Mouse (Mus musculus) hindbrain, embryonic 10.5 days (tissue): Measurements from ENCODE around the gene Tmem63a. TPM values are rescaled to one million over a fixed set of nuclear protein-coding genes. Genes with fewer than 3 reads are reported as not detected.

ENCODE experiments used
- DNase-seq: peaks from one replicate; pipeline ENCODE4 v3.0.0-alpha.2; 2017; ENCODE audit warnings: low spot score
- H3K27ac ChIP-seq: fragments of 300-500 bp; sonication (generic); 2 replicates; pipeline ENCODE4 v1.5.1; 2016; ENCODE audit warnings: mild to moderate bottlenecking, moderate library complexity
- H3K27me3 ChIP-seq: fragments of 300-500 bp; sonication (generic); 2 replicates; pipeline ENCODE4 v1.6.1; 2016; ENCODE audit warnings: mild to moderate bottlenecking; ENCODE audit not compliant: poor library complexity, insufficient read depth, severe bottlenecking
- H3K36me3 ChIP-seq: fragments of 300-500 bp; sonication (generic); 2 replicates; pipeline ENCODE4 v1.6.1; 2016; ENCODE audit warnings: mild to moderate bottlenecking, moderate library complexity
- H3K4me1 ChIP-seq: fragments of 300-500 bp; sonication (generic); replicated peaks from 2 replicates; pipeline ENCODE4 v1.6.1; 2016; ENCODE audit warnings: mild to moderate bottlenecking
- H3K4me3 ChIP-seq: fragments of 300-500 bp; sonication (generic); 2 replicates; pipeline ENCODE4 v1.5.1; 2016; ENCODE audit warnings: mild to moderate bottlenecking, moderate library complexity
- H3K9me3 ChIP-seq: fragments of 300-500 bp; sonication (generic); 2 replicates; pipeline ENCODE4 v1.6.1; 2016; ENCODE audit warnings: mild to moderate bottlenecking, moderate library complexity
- WGBS: fragments of 180-500 bp; shearing (Covaris S2); methylation state at CpG from one replicate; pipeline ENCODE4 v1.1.7; 2016; 5-methylcytosine and 5-hydroxymethylcytosine counted together
- polyA plus RNA-seq: library from polyadenylated mRNA; unstranded; fragments of >200 nt; fragmentation: Nextera tagmentation; extraction: Ambion mirVana; gene quantifications from 2 replicates; pipeline ENCODE4 v1.2.1, GENCODE M21; 2016

Gene Tmem63a
- polyA plus RNA-seq, 1 experiment from 2014 or later: 3.4 TPM

GRCm38 (mm10) chr1:180952085-180952746 is 10.1 kb downstream of the Tmem63a start:
- no peaks in the 10 kb centered on the region for H3K27me3 ChIP-seq
- WGBS: 79% methylated on average over 6 of the region's 6 CpGs
- peaks cover 10% of the 10 kb centered on the region for H3K4me1 ChIP-seq
- H3K4me3 ChIP-seq: no peak overlapping the region
- no peak overlapping the region for H3K27ac ChIP-seq
- DNase-seq: no peak
- H3K9me3 ChIP-seq: no peaks in the 10 kb centered on the region
- no peaks in the 10 kb centered on the region for H3K36me3 ChIP-seq

GRCm38 (mm10) chr1:180952808-180953207 is 10.7 kb downstream of the Tmem63a start:
- no peaks in the 10 kb centered on the region for H3K9me3 ChIP-seq
- H3K27ac ChIP-seq: no peak overlapping the region
- WGBS: 94% methylated on average over 5 of the region's 5 CpGs
- no peaks in the 10 kb centered on the region for H3K36me3 ChIP-seq
- H3K4me1 ChIP-seq: peaks cover 10% of the 10 kb centered on the region
- no peaks in the 10 kb centered on the region for H3K27me3 ChIP-seq
- H3K4me3 ChIP-seq: no peak overlapping the region
- no peak for DNase-seq

GRCm38 (mm10) chr1:180956401-180956800 is 14.3 kb downstream of the Tmem63a start:
- Histone ChIP-seq H3K27ac (no peak overlapping the region), H3K27me3 (no peaks in the 10 kb centered on the region), H3K9me3 (no peaks in the 10 kb centered on the region), H3K4me3 (no peak overlapping the region), H3K36me3 (no peaks in the 10 kb centered on the region), H3K4me1 (peaks cover 8% of the 10 kb centered on the region)
- WGBS: 91% methylated on average over 8 of the region's 8 CpGs
- no peak for DNase-seq

DNA sequence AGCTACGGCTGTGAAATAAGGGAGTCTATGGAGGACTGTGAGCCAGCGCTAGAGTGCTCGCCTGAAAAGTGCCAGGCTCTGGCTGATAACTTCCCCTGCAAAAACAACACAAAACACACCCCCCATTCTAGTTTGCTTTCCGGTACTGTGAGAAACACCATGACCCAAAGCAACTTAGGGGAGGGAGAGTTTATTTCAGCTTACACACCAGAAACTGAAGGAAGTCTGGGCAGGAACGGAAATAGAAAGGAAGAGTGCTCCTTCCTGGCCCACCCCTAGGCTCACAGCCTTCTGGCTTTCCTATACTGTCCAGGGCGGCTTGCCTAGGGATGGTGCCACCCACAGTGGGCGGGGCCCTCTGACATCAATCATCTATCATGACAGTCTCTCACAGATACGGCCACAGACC is 14.8 kb downstream of the Tmem63a start:
- 90% methylated on average over 8 of the region's 8 CpGs for WGBS
- Histone ChIP-seq H3K4me3 (no peak overlapping the region), H3K4me1 (peaks cover 8% of the 10 kb centered on the region), H3K36me3 (no peaks in the 10 kb centered on the region), H3K9me3 (no peaks in the 10 kb centered on the region), H3K27ac (no peak overlapping the region), H3K27me3 (no peaks in the 10 kb centered on the region)
- DNase-seq: no peak

- DNase-seq: no peak
- Histone ChIP-seq H3K27me3 (no peaks in the 10 kb centered on the region), H3K9me3 (no peaks in the 10 kb centered on the region), H3K4me1 (peaks cover 8% of the 10 kb centered on the region), H3K36me3 (no peaks in the 10 kb centered on the region), H3K4me3 (no peak overlapping the region), H3K27ac (no peak overlapping the region)
- 77% methylated on average over 3 of the region's 3 CpGs for WGBS
Observed at GRCm38 (mm10) chr1:180957989-180958388, 15.8 kb downstream of the Tmem63a start.

DNA sequence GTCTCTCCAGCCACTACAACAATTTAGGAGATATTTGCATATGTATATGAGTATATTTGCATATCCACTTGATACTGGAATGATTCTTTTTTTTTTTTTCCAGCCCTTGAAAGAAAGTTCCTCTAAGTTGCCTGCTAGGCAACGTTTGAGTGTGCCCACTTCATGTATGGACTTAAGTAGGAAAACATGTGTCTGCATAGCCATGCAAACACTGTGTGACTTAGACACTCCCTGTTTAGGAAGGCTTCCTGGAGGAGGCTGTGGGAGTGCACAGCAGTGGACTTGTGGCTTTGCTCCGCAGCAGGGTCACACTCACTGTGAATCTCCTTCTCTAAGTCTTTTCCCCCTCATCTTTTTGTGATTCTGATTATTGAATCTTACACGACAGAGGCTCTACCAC is 16.7 kb downstream of the Tmem63a start:
- no peaks in the 10 kb centered on the region for H3K36me3 ChIP-seq
- H3K9me3 ChIP-seq: no peaks in the 10 kb centered on the region
- DNase-seq: no peak
- no peaks in the 10 kb centered on the region for H3K27me3 ChIP-seq
- WGBS: 62% methylated on average over 3 of the region's 3 CpGs
- H3K27ac ChIP-seq: no peak overlapping the region
- H3K4me1 ChIP-seq: peaks cover 5% of the 10 kb centered on the region
- H3K4me3 ChIP-seq: no peak overlapping the region

GRCm38 (mm10) chr1:180965786-180966185 is 23.6 kb downstream of the Tmem63a start:
- Histone ChIP-seq H3K4me1 (no peaks in the 10 kb centered on the region), H3K27me3 (no peaks in the 10 kb centered on the region), H3K36me3 (no peaks in the 10 kb centered on the region), H3K27ac (no peak overlapping the region), H3K9me3 (no peaks in the 10 kb centered on the region), H3K4me3 (no peak overlapping the region)
- 84% methylated on average over 3 of the region's 3 CpGs for WGBS
- DNase-seq: no peak

DNA sequence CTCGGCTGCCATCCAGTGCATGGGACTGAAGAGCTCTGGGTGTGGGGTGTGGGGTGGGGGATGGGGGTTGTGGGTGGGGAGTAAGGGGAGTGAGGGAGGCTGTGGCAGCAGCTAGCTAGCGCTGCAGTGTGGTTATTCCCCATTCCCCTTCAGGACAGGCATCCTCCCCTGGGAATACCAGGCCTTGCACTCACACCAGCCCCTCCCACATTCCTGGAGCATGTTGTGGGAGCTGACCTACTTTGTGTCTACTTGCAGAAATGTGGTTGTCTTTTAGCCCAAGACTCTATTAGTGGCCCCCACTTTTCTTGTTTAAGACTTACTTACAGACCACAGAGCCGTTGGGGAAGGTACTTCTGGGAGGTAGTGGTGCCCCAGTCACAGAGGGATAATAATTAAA is 24.4 kb downstream of the Tmem63a start:
- no peak overlapping the region for H3K4me3 ChIP-seq
- no peak overlapping the region for H3K27ac ChIP-seq
- DNase-seq: no peak
- no peaks in the 10 kb centered on the region for H3K9me3 ChIP-seq
- H3K36me3 ChIP-seq: no peaks in the 10 kb centered on the region
- H3K4me1 ChIP-seq: no peaks in the 10 kb centered on the region
- 72% methylated on average over 3 of the region's 3 CpGs for WGBS
- H3K27me3 ChIP-seq: no peaks in the 10 kb centered on the region

- Histone ChIP-seq H3K4me1 (0 out of 2 replicates have a peak, but pooled peaks cover 4% of the 10 kb centered on the region), H3K27ac (no peak overlapping the region), H3K36me3 (no peaks in the 10 kb centered on the region), H3K27me3 (no peaks in the 10 kb centered on the region), H3K4me3 (no peak overlapping the region), H3K9me3 (no peaks in the 10 kb centered on the region)
- 92% methylated on average over 7 of the region's 7 CpGs for WGBS
- DNase-seq: no peak
Observed at GRCm38 (mm10) chr1:180967261-180967660, 25.1 kb downstream of the Tmem63a start.

DNA sequence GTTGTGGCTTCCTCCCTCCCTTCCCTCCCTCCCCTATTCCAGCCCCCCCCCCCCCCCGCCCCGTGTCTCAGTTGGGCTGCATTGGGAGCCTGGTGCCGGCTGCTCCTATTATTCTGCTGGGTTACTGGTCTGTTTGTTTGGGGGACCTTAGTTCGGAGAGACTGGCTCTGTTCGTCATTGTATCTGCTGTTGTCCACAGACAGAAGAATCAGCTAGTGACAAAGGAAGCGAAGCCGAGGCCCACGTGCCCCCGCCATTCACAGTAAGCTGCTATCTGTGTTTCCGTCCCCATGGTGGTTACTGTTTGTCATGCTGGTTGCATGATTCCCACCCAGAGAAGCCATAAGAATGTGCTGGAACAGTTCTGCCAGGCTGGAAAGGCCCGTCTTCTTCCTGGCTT is 30.8 kb downstream of the Tmem63a start:
- Histone ChIP-seq H3K27me3 (no peaks in the 10 kb centered on the region), H3K36me3 (no peaks in the 10 kb centered on the region), H3K9me3 (no peaks in the 10 kb centered on the region), H3K4me1 (0 out of 2 replicates have a peak, but pooled peaks cover 12% of the 10 kb centered on the region), H3K27ac (no peak overlapping the region), H3K4me3 (no peak overlapping the region)
- WGBS: 67% methylated on average over 10 of the region's 11 CpGs
- DNase-seq: no peak

GRCm38 (mm10) chr1:180974126-180974746 is 32.1 kb downstream of the Tmem63a start:
- H3K4me1 ChIP-seq: 0 out of 2 replicates have a peak, but pooled peaks cover 12% of the 10 kb centered on the region
- H3K27me3 ChIP-seq: no peaks in the 10 kb centered on the region
- no peak overlapping the region for H3K27ac ChIP-seq
- 64% methylated on average over 14 of the region's 14 CpGs for WGBS
- no peaks in the 10 kb centered on the region for H3K36me3 ChIP-seq
- DNase-seq: peak; percentile 55
- H3K9me3 ChIP-seq: no peaks in the 10 kb centered on the region
- H3K4me3 ChIP-seq: no peak overlapping the region

- H3K36me3 ChIP-seq: no peaks in the 10 kb centered on the region
- H3K4me1 ChIP-seq: 0 out of 2 replicates have a peak, but pooled peaks cover 12% of the 10 kb centered on the region
- H3K27ac ChIP-seq: no peak overlapping the region
- 69% methylated on average over 4 of the region's 4 CpGs for WGBS
- no peaks in the 10 kb centered on the region for H3K27me3 ChIP-seq
- H3K9me3 ChIP-seq: no peaks in the 10 kb centered on the region
- no peak for DNase-seq
- H3K4me3 ChIP-seq: no peak overlapping the region
Observed at GRCm38 (mm10) chr1:180976110-180976679, 34.1 kb downstream of the Tmem63a start.

DNA sequence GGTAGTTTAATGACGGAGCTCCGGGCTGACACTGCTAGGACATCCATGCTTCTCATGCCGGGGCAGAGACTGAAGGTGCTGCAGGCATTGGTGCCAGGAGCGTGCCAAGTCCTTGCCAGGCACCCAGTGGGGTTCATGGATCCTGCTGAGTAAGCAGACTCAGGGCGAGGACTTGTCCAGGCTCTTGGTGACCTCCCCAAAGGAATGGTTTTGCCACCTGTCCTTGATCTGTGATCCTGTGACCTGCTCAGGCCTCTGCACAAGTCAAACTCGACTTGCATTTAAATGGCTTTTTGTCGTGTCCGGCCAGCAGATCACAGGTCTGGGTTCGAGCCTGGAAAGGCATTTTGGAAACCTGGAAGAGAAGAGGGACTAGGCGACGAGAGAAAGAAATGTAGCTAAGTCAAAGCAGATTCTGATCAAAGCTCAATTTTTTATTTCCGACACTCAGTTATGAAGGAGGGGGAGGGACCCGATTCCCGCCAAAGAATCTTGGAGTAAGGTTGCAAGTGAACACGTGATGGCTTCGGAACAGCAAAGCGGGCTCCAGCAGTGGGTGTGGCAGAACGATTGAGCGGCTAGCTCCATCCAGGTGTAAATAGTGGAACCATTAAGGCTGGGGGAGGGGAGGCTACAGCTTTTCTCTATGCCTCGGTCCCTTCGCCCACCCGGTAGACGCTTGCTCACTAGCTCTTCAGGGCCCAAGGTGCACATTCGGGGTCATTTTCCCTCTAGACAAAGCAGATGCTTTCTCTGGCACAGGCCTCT is 37.5 kb downstream of the Tmem63a start:
- Histone ChIP-seq H3K36me3 (no peaks in the 10 kb centered on the region), H3K9me3 (no peaks in the 10 kb centered on the region), H3K27ac (no peak overlapping the region), H3K4me1 (no peaks in the 10 kb centered on the region), H3K27me3 (no peaks in the 10 kb centered on the region), H3K4me3 (no peak overlapping the region)
- 86% methylated on average over 24 of the region's 24 CpGs for WGBS
- DNase-seq: no peak
